Mouse (Mus musculus) erythroblast, adult 5-6 weeks (primary cell): ENCODE data around the gene Trim45. TPM values are rescaled to one million over a fixed set of nuclear protein-coding genes. Genes with fewer than 3 reads are reported as not detected.

Experiments used
- ATAC-seq: replicated peaks from 2 replicates; pipeline ENCODE4 v1.8.0; 2016; ENCODE audit warnings: moderate number of reproducible peaks, mild to moderate bottlenecking, moderate TSS enrichment, inconsistent platforms; ENCODE audit not compliant: poor library complexity, low FRiP score, severe bottlenecking
- total RNA-seq, 2 experiments: library from RNA; stranded (forward) in 1 of 2; stranded (reverse) in 1 of 2; fragments of 150-400 nt in 1 of 2; fragments of 200-764, 138-1000 nt in 1 of 2; gene quantifications; 2 replicates each; pipeline versions ENCODE4 v1.2.3 to v1.2.4; 2015 to 2017; ENCODE audit warnings: low replicate concordance in 2 of 2

The Trim45 gene
- total RNA-seq, 2 experiments from 2014 or later: 3.2 TPM; not detected in 1

DNA sequence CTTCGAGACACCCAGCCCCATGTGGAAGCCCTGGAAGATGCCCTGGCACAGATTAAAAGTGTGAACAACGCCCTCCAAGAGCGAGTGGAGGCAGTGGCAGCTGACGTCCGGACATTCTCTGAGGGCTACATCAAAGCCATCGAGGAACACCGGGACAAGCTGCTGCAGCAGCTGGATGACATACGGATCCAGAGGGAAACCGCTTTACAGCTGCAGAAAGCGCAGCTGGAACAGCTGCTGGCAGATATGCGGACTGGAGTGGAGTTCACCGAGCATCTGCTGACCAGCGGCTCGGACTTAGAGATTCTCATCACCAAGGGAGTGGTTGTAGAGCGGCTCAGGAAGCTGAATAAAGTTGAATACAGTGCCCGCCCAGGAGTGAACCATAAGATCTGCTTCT is 3.2 kb downstream of the Trim45 start:
- ATAC-seq: no peak

DNA sequence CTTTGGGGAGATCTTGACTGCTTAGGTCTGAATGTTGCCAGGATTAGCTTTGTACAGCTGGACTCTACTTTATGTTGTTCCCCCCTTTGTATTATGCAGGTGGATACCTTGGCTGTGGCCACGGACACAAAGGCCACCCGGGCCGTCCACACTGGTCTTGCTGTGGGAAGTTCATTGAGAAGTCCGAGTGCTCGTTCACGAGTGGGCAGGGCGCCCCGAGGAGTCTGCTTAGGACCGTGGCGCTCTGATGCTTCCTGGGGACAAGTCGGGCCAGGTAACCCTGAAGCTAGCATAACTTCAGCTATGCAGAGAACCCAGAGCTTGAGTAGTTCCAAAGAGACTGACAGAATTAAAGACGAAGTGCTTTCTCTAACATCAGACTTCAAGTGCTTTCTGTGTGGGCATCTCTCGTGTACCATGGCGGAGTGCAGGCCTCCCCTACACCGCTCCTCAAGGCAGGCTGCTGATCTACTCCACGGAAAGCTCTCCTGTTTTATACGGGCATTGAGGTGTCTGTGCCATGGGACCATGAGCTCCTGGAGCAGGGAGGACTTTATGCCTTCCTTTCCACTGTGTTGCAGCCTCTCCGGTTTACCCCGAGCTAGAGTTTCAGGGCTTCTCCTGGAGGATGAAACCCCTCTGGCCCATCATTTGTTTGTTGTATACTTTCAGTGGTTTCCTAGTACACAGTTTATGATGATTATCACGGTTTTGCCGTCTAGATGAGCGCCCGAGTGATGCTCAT is 9.5 kb downstream of the Trim45 start:
- no peak for ATAC-seq

DNA sequence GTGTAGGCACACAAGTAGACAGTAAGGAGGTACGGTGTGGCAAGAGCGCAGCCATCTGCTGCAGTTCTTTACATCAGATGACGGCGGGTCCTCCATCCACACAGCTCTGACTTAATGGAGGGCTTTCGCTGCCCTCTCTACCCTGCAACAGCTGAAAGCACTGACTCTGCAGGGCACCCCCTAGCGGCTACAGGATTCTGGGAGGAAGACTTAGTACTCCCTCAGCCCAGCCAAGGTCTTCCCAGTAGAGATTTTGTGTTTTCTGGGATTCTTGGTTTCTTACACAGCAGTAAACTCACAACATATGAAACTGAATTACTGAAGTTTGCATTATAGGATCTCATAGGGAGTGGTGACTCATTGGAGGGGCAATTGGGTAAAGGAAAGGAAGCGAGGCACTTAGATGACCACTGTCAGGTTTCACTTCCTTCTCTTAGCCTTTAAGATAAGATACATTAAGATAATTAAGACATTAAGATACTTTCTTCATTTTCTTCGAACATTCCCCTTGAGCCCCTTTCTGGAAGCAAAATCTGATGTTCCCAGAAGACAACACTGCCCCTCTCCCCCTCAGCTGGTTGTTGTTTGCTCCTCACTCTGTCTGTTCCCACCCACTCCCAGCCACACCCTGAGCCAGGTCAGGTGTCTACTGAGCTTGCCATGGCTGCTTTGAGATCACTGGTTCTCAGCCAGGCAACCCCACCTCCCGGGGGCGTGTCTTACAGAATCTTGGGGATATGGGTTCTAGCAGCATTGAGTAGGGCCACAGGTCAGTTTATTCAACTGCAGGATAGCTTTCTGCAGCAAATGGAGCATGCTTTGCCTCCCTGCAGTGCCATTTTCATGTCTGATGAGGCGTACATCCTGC is 10.3 kb downstream of the Trim45 start:
- ATAC-seq: no peak

DNA sequence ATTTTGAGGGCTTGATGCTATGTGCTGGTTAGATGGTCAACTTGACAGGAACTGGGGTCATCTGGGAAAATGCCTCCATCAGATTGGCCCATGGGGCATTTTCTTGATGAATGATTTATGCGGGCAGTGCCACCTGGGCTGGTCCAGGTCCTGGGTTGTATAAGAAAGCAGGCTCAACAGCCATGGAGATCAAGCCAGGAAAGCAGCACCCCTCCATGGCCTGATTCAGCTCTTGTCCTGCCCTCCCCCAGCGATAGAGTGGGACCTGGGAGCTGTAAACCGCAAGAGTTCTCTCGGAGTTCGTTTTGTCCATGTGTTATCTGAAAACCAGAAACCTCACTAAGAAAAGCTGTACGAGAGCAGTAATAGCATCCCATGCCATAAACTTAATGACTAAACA is 13.5 kb downstream of the Trim45 start:
- no peak for ATAC-seq

DNA sequence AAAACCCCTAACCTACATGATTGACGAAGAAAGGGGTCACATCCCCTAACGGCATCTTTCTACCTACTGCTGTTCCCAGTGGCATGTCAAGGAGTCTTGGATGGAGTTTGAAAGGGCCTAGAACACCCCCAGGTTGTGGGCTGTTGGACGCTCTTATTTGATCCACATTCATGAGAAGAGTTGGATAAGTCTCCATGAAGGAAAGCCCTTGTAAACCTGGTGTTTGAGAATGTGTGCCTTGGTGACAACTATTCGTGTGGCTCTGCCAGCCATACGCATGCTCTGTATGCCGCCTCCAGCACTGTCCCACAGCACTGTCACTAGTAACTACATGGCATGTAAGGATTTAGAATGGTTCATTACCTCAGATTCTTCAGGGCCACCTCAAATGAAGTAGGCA is 14.2 kb downstream of the Trim45 start:
- ATAC-seq: no peak

DNA sequence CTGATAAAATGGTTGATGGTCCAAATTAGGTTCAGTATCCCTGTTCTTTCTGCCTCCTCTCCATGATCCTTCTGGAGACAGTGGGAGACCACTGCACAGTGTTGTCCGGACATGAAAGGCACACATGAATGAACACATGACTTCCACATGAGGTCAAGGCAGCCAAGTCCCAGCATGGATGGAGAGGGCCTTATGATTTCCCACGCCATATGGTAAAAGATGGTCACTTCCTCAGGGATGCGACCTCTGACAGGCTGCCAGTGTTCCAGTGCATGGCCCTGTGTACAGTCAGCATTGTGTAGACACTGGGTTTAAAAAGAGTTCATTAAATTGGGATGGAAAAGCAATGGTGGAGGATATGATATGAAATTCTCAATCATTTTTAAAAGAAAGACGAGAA is 16.2 kb downstream of the Trim45 start:
- no peak for ATAC-seq

DNA sequence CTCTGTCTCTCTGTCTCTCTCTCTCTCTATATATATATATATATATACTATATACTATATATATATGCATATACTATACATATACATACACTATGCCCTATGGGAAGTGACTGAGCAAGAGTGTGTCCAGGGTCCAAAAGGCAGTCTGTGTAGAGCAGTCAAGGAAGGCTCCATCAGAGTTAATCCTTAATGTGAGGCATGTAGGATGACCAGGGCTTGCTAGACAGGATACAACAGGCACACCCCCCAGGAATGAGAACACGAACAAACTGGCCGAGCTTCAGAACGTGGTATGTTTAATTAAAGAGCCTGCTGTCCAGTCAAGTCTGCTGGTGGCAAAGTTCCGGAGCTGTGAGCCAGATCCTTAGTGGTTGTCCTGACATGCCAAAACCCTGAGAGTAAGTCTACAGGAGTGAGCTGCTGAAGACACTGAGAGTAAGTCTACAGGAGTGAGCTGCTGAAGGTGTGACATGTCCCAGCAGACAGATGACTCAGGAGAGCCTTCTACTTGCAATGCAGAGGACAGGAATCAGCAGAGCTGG is 18.6 kb downstream of the Trim45 start:
- no peak for ATAC-seq

DNA sequence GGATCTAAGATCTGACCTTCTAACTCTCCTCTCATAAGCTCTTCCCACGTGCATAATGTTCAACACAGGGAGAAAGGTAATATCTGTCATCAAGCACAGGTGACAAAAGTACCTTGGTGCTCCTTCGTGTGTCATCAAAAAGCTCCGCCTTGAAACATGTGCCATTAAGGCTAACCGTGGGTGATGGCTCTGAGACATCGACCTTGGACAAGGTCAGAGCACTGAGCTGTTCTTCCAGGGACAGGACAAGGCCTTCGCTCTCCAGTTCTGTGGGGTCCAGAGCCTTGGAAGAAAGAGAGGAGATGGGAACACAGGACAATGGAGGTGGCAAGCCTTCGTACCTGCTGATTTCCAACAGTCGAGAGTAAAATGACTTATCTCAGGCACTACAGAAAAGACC is 25.3 kb downstream of the Trim45 start:
- ATAC-seq: no peak

DNA sequence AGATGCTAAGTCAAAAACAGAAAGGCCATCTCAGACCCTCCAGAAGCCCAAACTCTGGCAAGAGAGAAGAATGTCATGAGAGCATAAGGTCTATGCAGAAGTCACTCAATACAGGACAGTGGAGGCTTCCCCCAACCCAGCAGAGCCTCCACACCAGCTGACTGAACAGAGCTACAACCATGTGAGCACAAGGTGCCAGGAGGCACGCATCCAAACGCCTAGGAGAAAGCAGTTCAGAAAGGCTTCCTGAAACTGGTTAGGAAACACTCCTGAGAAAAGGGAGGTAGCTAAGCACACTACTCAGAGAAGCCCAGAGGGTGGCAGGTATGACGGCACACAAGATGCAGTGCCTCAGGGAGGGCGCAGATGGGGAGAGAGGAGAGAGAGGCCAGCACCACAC is 29.5 kb downstream of the Trim45 start:
- ATAC-seq: no peak

DNA sequence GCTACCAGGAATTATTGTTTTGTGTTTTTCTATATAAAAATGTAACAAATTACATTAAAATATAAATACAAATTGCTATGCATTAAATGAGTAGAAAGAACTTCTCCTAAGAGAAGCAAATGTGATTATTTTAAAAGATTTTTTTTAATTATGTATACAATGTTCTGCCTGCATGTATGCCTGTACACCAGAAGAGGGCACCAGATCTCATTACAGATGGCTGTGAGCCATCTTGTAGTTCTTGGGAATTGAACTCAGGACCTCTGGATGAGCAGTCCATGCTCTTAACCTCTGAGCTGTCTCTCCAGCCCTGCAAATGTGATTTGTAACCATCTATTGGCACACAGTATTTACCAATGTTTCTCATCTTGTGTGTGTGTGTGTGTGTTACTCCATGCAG is 32.6 kb downstream of the Trim45 start:
- no peak for ATAC-seq

DNA sequence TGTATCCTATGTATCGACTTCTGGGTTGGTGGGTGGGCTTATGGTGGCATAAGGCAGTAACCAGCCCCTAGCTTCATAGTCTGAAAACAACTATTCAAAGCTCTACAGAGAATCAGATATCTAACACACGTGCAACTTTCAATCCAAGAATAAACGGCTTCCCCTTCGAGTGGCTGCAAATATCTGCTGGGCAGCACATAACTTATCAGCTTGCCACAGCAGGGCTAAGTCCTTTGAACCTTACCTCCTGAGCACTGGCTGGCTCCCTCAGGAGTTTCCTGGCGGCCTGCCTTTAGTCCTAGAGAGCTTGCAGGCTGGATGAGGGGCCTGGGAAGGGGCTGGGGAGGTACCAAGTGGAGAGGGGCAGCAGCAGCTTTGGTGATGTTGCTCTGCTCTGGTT is 39.0 kb downstream of the Trim45 start:
- ATAC-seq: no peak

DNA sequence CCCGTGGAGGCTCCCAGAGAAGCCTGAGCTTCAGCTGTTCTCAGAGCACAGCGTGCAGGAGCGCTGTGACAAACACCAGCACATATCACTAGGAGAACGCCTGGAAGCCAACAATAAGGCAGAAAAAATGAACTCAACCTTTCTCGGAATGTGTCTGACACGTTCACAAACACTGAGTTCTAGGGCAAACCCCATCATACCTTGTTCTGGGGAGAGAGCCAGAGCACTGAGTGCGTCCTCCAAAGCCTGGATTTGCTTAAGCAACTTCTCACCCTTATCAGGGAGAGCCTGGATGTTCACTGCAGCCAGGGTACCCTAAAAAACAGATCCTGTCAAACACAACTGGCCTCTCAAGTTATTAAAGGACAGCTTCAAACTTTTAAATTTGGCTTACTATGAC is 39.5 kb downstream of the Trim45 start:
- no peak for ATAC-seq

DNA sequence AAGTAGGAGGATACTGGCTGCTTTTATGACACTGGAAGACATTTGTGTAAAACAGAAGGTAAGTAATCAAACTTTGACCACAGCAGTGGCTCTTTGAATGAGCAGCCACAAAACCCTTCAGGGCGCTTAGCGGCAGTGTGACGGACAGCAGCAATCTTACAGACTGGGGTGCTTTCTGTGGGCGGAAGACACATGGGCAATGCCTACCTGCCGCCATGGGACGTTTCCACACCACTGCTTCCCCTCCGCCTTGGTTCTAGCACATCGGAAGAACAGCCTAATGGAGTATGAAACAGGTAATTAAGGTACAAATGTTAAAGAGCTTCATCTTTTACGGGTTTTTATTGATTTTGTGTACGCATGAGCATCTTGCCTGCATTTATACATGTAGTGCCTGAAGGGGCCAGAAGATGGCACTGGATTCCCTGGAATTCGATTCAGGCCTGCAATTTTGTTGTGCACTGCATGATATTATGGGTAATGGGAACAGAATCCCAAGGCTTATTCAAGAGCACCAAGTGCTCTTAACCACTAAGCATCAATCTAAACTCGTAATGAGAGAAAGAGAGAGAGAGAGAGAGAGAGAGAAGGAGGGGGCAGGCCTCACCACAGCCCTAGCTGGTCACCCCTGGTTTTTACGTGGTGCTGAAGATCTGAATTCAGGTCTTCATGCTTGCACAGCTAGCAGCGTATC is 42.0 kb downstream of the Trim45 start:
- no peak for ATAC-seq

DNA sequence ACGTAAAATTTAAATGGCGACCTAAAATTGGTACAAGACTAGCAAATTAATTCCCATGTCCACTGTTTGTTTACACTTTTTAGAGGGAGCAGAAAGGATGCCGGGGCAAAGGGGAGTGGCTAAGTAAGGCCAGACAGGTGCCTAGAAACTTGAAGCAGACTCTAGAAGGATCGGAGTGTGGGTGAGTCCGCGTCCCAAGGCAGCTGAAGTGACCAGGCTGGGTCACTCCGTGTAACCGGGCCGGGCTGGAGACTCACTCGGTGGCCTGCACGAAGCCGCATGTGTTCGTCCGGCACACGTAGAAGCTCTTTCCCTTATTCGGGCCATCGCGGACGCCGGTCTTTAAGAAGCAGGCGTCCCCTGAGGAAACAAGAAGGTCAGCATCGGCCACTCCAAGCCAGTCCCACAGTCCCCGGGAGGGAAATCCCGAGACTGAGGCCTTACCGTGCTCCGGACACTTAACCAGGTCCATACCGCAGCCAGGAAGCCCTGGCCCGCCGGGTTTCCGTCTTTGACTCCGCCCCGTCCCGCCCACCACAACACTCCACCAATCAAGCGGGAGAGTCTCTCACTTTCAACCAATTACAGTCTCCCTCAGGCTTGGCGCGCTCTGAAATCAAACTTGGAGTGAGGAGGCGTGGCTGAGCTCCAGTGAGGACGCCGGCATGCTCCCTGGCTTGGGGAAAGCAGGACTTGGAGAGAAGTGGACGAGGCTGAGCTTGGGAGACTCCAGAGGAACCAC is 47.3 kb downstream of the Trim45 start, which contains the start of gene Ttf2:
TSS of gene Ttf2 (minus strand) at position 488 of the 742 bp plus-strand sequence.
- peak; percentile 96 for ATAC-seq

DNA sequence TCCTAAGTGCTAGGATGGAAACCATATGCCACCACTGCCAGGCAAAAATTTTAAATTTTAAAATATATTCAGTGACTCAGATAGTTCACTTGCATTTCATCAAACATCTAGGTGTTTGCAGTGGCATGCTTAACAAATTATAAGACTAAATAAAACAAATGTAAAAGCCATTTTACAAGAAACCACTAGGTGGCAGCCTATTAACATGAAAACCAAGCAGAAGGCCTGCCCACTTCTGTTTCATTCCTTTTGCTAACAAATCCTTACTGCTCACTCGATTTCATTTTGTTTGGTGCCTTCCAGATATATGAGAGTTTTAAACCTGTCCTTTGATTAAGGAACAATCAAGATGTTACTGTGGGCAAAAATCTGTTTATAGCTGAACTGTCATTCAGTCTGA is 51.9 kb downstream of the Trim45 start:
- no peak for ATAC-seq

DNA sequence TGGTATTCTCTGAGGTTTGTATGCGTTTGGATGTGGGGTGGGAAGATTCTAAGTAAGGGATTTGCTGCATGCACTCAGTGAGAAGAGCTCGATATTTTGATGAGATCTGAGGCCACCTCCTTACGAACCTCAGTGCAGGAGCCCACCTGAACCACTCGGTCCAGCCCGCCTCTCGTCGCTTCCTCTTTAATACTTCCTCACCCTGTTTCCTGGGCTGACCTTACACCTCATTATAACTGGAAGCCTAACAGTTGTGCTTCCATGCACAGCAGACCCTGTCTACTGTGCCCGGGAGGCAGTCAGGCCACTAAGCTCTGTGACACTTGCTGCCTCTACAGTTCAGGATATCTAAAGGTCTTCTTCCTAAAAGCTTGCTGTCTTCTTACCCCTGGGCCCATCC is 57.3 kb downstream of the Trim45 start:
- ATAC-seq: no peak
